9 mouse cellular contexts compared by ENCODE assay signal in genomic region chr2:179829972-179830371, GRCm38 (mm10).
A peak's percentile ranks its signal among the peaks of the same experiment; 100 is the strongest.
DNase-seq lines count a peak whose midpoint lies in the region; ATAC-seq and TF ChIP-seq lines count a peak whose summit lies in the region.
"Had no signal": no experiment of that assay in that cellular context is flagged by ENCODE, and none has a peak within 500 bp of the region (broad histone marks: within the 10 kb centered on the region; RNA-seq: fewer than 3 reads in every experiment).

No protein-coding gene starts in this region.

- TF ChIP-seq POLR2A in bone marrow, adult 2 months (IDR thresholded peaks at IDR 0.05; ENCODE audit: borderline replicate concordance, control insufficient read depth, low read depth, low read length) = no peak

- no peaks in the 10 kb centered on the region for H3K27me3 ChIP-seq in kidney, postnatal 0 days (ENCODE audit: insufficient read depth, low read length)
- H3K27me3 ChIP-seq in kidney, embryonic 16.5 days (ENCODE audit: insufficient read depth, low read length) = no peaks in the 10 kb centered on the region
- no peaks in the 10 kb centered on the region for H3K27me3 ChIP-seq in liver, embryonic 14.5 days (ENCODE audit: control insufficient read depth, insufficient read depth, low read length)
- H3K27me3 ChIP-seq: liver, embryonic 13.5 days; stomach, embryonic 15.5 days had no signal

- no peak overlapping the region for H3K27ac ChIP-seq in kidney, postnatal 0 days
- H3K27ac ChIP-seq in kidney, embryonic 16.5 days (ENCODE audit: low read length) = no peak overlapping the region
- H3K27ac ChIP-seq in bone marrow, adult 2 months (ENCODE audit: control insufficient read depth, insufficient read depth, low read depth, low read length, poor library complexity) = no peak overlapping the region
- no peak overlapping the region for H3K27ac ChIP-seq in liver, embryonic 14.5 days
- H3K27ac ChIP-seq: liver, embryonic 13.5 days; stomach, embryonic 15.5 days had no signal

- no peaks in the 10 kb centered on the region for H3K36me3 ChIP-seq in kidney, postnatal 0 days (ENCODE audit: insufficient read depth, low read length)
- no peaks in the 10 kb centered on the region for H3K36me3 ChIP-seq in kidney, embryonic 16.5 days (ENCODE audit: insufficient read depth, low read length)
- H3K36me3 ChIP-seq in liver, embryonic 14.5 days (replicated peaks; ENCODE audit: control insufficient read depth, insufficient read depth, low read depth) = no peaks in the 10 kb centered on the region
- H3K36me3 ChIP-seq: liver, embryonic 13.5 days; stomach, embryonic 15.5 days had no signal

- H3K4me2 ChIP-seq in kidney, postnatal 0 days (ENCODE audit: low read length) = no peak overlapping the region
- H3K4me2 ChIP-seq in kidney, embryonic 16.5 days (replicated peaks; ENCODE audit: low read depth, low read length) = no peak overlapping the region
- no peak overlapping the region for H3K4me2 ChIP-seq in liver, embryonic 14.5 days (ENCODE audit: low read depth)
- H3K4me2 ChIP-seq: liver, embryonic 13.5 days; stomach, embryonic 15.5 days had no signal

- no peak overlapping the region for H3K4me3 ChIP-seq in kidney, postnatal 0 days (replicated peaks; ENCODE audit: low read depth, low read length)
- H3K4me3 ChIP-seq in kidney, embryonic 16.5 days (ENCODE audit: low read length) = no peak overlapping the region
- H3K4me3 ChIP-seq in bone marrow, adult 2 months (replicated peaks; ENCODE audit: control insufficient read depth, low read depth, low read length) = no peak overlapping the region
- H3K4me3 ChIP-seq in liver, embryonic 14.5 days (ENCODE audit: insufficient read depth in 1 of 2, low read depth in 2 of 2, low read length in 2 of 2) = no peak overlapping the region
- H3K4me3 ChIP-seq: liver, embryonic 13.5 days; stomach, embryonic 15.5 days had no signal

- no peak for TF ChIP-seq EP300 in liver, embryonic 14.5 days (IDR thresholded peaks at IDR 0.05; ENCODE audit: low read depth)

- no peak overlapping the region for H3K9ac ChIP-seq in kidney, postnatal 0 days (ENCODE audit: low read depth, low read length)
- no peak overlapping the region for H3K9ac ChIP-seq in kidney, embryonic 16.5 days (replicated peaks; ENCODE audit: low read length)
- no peak overlapping the region for H3K9ac ChIP-seq in liver, embryonic 14.5 days (replicated peaks)
- H3K9ac ChIP-seq: liver, embryonic 13.5 days; stomach, embryonic 15.5 days had no signal

- DNase-seq in kidney, postnatal 0 days (ENCODE audit: low spot score) = peak; percentile 61
- peak; percentile 44 for DNase-seq in ES-CJ7 (ENCODE audit: low read depth, low spot score)
- no peak for DNase-seq in liver, embryonic 14.5 days (ENCODE audit: low read depth in 3 of 3, low spot score in 3 of 3)
- no peak for DNase-seq in layer of hippocampus, adult 9-10 months (ENCODE audit: low spot score)
- DNase-seq: liver, embryonic 13.5 days had no signal

- no peak for ATAC-seq in kidney, postnatal 0 days (replicated peaks; ENCODE audit: low FRiP score, low read depth)
- no peak for ATAC-seq in kidney, embryonic 16.5 days (ENCODE audit: low FRiP score, low TSS enrichment)
- ATAC-seq in liver, embryonic 14.5 days (ENCODE audit: insufficient read depth) = no peak
- no peak for ATAC-seq in megakaryocyte-erythroid progenitor cell, adult 5-6 weeks (replicated peaks; ENCODE audit: low FRiP score, low TSS enrichment, poor library complexity, severe bottlenecking)

- WGBS in kidney, postnatal 0 days = 19% methylated on average over 6 of the region's 6 CpGs
- 21% methylated on average over 6 of the region's 6 CpGs for WGBS in kidney, embryonic 16.5 days
- 25% methylated on average over 6 of the region's 6 CpGs for WGBS in bone marrow, adult 2 months
- 18% methylated on average over 6 of the region's 6 CpGs for WGBS in liver, embryonic 14.5 days (ENCODE audit: insufficient replicate concordance)

- H3K9me3 ChIP-seq in kidney, postnatal 0 days (replicated peaks; ENCODE audit: low read length) = no peaks in the 10 kb centered on the region
- H3K9me3 ChIP-seq in kidney, embryonic 16.5 days (ENCODE audit: low read length) = no peaks in the 10 kb centered on the region
- H3K9me3 ChIP-seq in liver, embryonic 14.5 days (ENCODE audit: control insufficient read depth, low read length) = no peaks in the 10 kb centered on the region
- H3K9me3 ChIP-seq: liver, embryonic 13.5 days; stomach, embryonic 15.5 days had no signal

- peak; percentile 77 for TF ChIP-seq CTCF in kidney, postnatal 0 days (IDR thresholded peaks at IDR 0.05; ENCODE audit: low read depth)
- TF ChIP-seq CTCF in bone marrow, adult 2 months (IDR thresholded peaks at IDR 0.05; ENCODE audit: control insufficient read depth, insufficient read depth, low read length) = peak; percentile 52; the same call in 1 of the 2 replicates
- TF ChIP-seq CTCF in liver, embryonic 14.5 days (IDR thresholded peaks at IDR 0.05; ENCODE audit: low read depth) = peak; percentile 71

- H3K4me1 ChIP-seq in kidney, postnatal 0 days (replicated peaks; ENCODE audit: insufficient read depth, low read length) = no peaks in the 10 kb centered on the region
- peaks cover 17% of the 10 kb centered on the region; the same call in 1 of the 2 replicates for H3K4me1 ChIP-seq in kidney, embryonic 16.5 days (ENCODE audit: insufficient read depth, low read length)
- no peaks in the 10 kb centered on the region for H3K4me1 ChIP-seq in bone marrow, adult 2 months (ENCODE audit: control insufficient read depth, insufficient read depth, low read length)
- H3K4me1 ChIP-seq in liver, embryonic 14.5 days (replicated peaks; ENCODE audit: control insufficient read depth in 2 of 2, insufficient read depth in 2 of 2, low read length in 1 of 2) = no peaks in the 10 kb centered on the region
- H3K4me1 ChIP-seq: liver, embryonic 13.5 days; stomach, embryonic 15.5 days had no signal

Comparison
In these comparisons a context has a peak if more than half of its experiments do, and no peak if none do; other contexts are left out.
1. DNase-seq: peak in kidney, postnatal 0 days (single experiment) and ES-CJ7 (single experiment); none in liver, embryonic 14.5 days (0 of 3) and layer of hippocampus, adult 9-10 months (single experiment).
2. Peak in every context shown above with its lines, with median percentiles within 50 percentile points of each other: CTCF ChIP-seq.